Mouse (Mus musculus): Measurements from ENCODE around the gene Dbnl.

DNA sequence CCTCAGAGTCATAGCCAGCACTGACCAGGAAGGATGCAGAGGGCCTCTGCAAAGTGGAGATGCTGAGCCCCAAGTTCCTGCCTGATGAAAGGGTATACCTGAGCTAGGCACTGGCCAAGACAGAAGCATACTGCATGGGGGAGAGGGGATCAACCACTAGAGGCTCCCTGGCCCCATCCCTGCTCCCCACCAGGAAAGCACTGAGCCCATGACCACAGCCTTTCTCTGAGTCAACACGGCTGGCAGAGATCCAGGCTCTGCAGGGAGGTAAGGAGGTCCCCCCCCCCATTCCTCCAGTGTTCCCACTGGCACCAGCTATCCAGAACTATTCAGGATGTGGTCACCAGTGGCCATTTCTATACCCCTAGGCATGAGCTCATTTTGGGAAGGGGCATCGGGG, 61.0 kb downstream of the Dbnl start:
- TF ChIP-seq CTCF (IDR thresholded peaks at IDR 0.05; ENCODE audit: borderline replicate concordance, insufficient read depth, low read depth, low read length) (no peak), POLR2A (IDR thresholded peaks at IDR 0.05; ENCODE audit: borderline replicate concordance, insufficient read depth, low read length) (no peak)

Measured in cerebellum, adult 2 months (tissue).